Mouse (Mus musculus) forebrain, embryonic 11.5 days (tissue): ENCODE measurements around the gene Zdhhc23. TPM values are rescaled to one million over a fixed set of nuclear protein-coding genes. Genes with fewer than 3 reads are reported as not detected.

Experiments used
- ATAC-seq: fragments of 200-750 bp; cut with Nextera tagmentation; replicated peaks from 2 replicates; pipeline ENCODE4 v1.8.0; 2017; ENCODE audit warnings: moderate TSS enrichment; ENCODE audit not compliant: low FRiP score
- DNase-seq: peaks from one replicate; pipeline ENCODE4 v3.0.0-alpha.2; 2017; ENCODE audit warnings: low spot score
- H3K27ac ChIP-seq: fragments of 300-500 bp; sonication (generic); 2 replicates; pipeline ENCODE4 v1.5.1; 2014; ENCODE audit warnings: low read depth, low read length
- H3K27me3 ChIP-seq: fragments of 300-500 bp; sonication (generic); 2 replicates; pipeline ENCODE4 v1.6.1; 2014; ENCODE audit warnings: mild to moderate bottlenecking, low read length, mixed read lengths; ENCODE audit not compliant: control insufficient read depth, insufficient read depth
- H3K36me3 ChIP-seq: fragments of 300-500 bp; sonication (generic); 2 replicates; pipeline ENCODE4 v1.6.1; 2014; ENCODE audit warnings: mild to moderate bottlenecking, low read length, moderate library complexity, mixed read lengths; ENCODE audit not compliant: control insufficient read depth, insufficient read depth
- H3K4me1 ChIP-seq: fragments of 300-500 bp; sonication (generic); replicated peaks from 2 replicates; pipeline ENCODE4 v1.6.1; 2014; ENCODE audit warnings: low read length, mixed read lengths; ENCODE audit not compliant: control insufficient read depth, insufficient read depth
- H3K4me2 ChIP-seq: fragments of 300-500 bp; sonication (generic); 2 replicates; pipeline ENCODE4 v1.6.1; 2014; ENCODE audit warnings: low read depth, mild to moderate bottlenecking, low read length, moderate library complexity, mixed read lengths; ENCODE audit not compliant: severe bottlenecking
- H3K4me3 ChIP-seq: fragments of 300-500 bp; sonication (generic); 2 replicates; pipeline ENCODE4 v1.5.1; 2014; ENCODE audit warnings: low read depth, low read length
- H3K9ac ChIP-seq: fragments of 300-500 bp; sonication (generic); 2 replicates; pipeline ENCODE4 v1.6.1; 2014; ENCODE audit warnings: low read length
- H3K9me3 ChIP-seq: fragments of 300-500 bp; sonication (generic); 2 replicates; pipeline ENCODE4 v1.6.1; 2016; ENCODE audit warnings: low read length, mixed read lengths; ENCODE audit not compliant: control insufficient read depth
- WGBS: fragments of 180-500 bp; shearing (Covaris S2); extraction: QIAGEN DNeasy Blood & Tissue Kit; methylation state at CpG from one replicate; pipeline ENCODE4 v1.1.7; 2014; 5-methylcytosine and 5-hydroxymethylcytosine counted together
- polyA plus RNA-seq: library from polyadenylated mRNA; unstranded; fragments of >200 nt; fragmentation: Nextera tagmentation; extraction: Ambion mirVana; gene quantifications from 2 replicates; pipeline ENCODE4 v1.2.1, GENCODE M21; 2014

The Zdhhc23 gene
- polyA plus RNA-seq, 1 experiment from 2014 or later: 0.86 TPM

DNA sequence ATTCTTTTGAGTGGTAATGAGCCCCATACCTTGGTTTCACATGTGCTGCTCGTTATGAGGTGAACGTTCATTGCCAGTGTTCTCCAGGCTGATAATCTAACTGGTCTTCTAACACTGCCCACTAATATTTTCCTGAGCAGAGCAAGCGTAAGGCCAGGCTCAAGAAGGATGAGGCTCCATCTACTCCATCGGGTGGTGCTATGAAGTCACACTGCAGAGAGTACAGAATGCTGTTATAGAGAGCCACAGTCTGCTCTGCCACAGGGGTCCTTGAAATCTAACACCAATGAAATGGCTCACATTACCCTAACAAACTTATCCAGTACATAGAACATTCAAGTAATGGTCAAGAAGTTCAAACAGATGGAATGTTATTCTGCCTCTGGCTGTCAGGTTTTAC is 21.6 kb downstream of the Zdhhc23 start:
- Histone ChIP-seq H3K27ac (no peak overlapping the region), H3K9me3 (no peaks in the 10 kb centered on the region), H3K9ac (no peak overlapping the region), H3K36me3 (no peaks in the 10 kb centered on the region), H3K4me1 (no peaks in the 10 kb centered on the region), H3K27me3 (no peaks in the 10 kb centered on the region), H3K4me3 (no peak overlapping the region), H3K4me2 (no peak overlapping the region)
- ATAC-seq (no peak), DNase-seq (no peak)
- 82% methylated on average over 4 of the region's 4 CpGs for WGBS

DNA sequence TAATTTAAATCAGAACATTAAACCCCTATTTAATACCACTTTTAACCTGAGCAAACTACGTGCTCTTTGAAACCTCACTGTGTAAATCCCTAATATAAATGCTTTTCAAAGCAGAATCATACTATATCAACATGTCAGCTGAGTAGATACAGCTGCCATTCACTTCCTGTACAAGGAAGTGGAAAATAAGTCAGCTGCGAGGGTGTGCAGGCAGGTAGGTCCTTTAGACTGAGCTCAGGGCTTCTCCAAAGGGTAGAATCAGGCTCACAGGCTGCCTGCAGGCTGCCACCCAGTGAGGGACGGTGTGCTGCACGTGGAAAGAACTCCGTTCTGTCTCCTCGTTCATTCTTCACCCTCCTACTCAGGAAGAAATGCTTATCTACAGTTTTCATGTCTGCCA is 24.7 kb downstream of the Zdhhc23 start:
- Histone ChIP-seq H3K4me3 (no peak overlapping the region), H3K36me3 (no peaks in the 10 kb centered on the region), H3K4me1 (no peaks in the 10 kb centered on the region), H3K4me2 (no peak overlapping the region), H3K27me3 (no peaks in the 10 kb centered on the region), H3K9ac (no peak overlapping the region), H3K27ac (no peak overlapping the region), H3K9me3 (no peaks in the 10 kb centered on the region)
- ATAC-seq (no peak), DNase-seq (no peak)
- 87% methylated on average over 6 of the region's 6 CpGs for WGBS

DNA sequence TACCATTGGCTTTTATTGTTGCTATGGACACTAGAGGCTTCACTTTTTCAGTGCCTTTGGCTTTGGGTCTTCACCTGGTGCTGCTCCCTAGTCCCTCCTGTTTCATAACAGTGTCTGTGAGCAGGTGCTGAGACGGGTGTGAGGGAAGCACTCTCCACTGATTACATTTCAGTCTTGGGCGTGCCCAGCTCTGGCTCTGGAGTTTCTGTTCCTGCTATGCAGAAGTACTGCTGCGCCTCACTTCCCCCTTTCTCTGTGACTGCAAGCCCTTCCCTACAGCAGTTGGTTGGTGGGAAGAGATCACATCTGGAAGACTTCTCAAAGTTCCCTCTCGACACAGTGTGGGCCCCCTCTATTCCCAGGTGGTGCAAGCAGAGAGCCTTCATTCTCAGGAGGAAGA is 28.0 kb downstream of the Zdhhc23 start:
- ATAC-seq: no peak
- no peak overlapping the region for H3K4me3 ChIP-seq
- WGBS: 86% methylated on average over 4 of the region's 4 CpGs
- H3K36me3 ChIP-seq: no peaks in the 10 kb centered on the region
- H3K27ac ChIP-seq: no peak overlapping the region
- H3K9me3 ChIP-seq: no peaks in the 10 kb centered on the region
- no peak overlapping the region for H3K9ac ChIP-seq
- no peak for DNase-seq
- H3K4me2 ChIP-seq: no peak overlapping the region
- no peaks in the 10 kb centered on the region for H3K4me1 ChIP-seq
- H3K27me3 ChIP-seq: no peaks in the 10 kb centered on the region

DNA sequence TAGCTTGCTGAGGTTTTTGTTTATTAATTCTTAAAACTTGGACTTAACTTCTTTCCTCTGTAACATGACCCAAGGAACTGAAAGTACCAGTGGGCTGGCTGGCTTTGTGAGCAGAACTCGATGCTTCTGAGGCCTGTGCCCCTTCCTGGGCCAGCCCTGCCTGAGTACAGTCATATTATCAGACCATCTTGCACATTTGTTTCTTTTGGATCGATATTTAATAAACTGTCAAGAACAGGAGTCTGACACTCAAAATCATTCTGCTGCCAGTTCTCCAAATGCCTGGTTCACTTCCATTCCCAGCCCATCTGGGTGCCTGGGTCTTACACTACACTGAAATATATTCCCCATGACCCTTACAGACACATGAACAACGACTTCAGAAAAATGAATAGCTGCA is 33.7 kb downstream of the Zdhhc23 start:
- H3K9me3 ChIP-seq: no peaks in the 10 kb centered on the region
- H3K36me3 ChIP-seq: no peaks in the 10 kb centered on the region
- no peaks in the 10 kb centered on the region for H3K27me3 ChIP-seq
- H3K4me3 ChIP-seq: no peak overlapping the region
- no peak for DNase-seq
- H3K27ac ChIP-seq: no peak overlapping the region
- ATAC-seq: no peak
- H3K9ac ChIP-seq: no peak overlapping the region
- no peaks in the 10 kb centered on the region for H3K4me1 ChIP-seq
- WGBS: 83% methylated on average over 3 of the region's 3 CpGs
- no peak overlapping the region for H3K4me2 ChIP-seq

GRCm38 (mm10) chr16:43945351-43945750 is 34.2 kb downstream of the Zdhhc23 start:
- no peak for ATAC-seq
- WGBS: 87% methylated on average over 3 of the region's 3 CpGs
- Histone ChIP-seq H3K9me3 (no peaks in the 10 kb centered on the region), H3K36me3 (no peaks in the 10 kb centered on the region), H3K27me3 (no peaks in the 10 kb centered on the region), H3K4me3 (no peak overlapping the region), H3K9ac (no peak overlapping the region), H3K4me2 (no peak overlapping the region), H3K4me1 (no peaks in the 10 kb centered on the region), H3K27ac (no peak overlapping the region)
- DNase-seq: no peak

DNA sequence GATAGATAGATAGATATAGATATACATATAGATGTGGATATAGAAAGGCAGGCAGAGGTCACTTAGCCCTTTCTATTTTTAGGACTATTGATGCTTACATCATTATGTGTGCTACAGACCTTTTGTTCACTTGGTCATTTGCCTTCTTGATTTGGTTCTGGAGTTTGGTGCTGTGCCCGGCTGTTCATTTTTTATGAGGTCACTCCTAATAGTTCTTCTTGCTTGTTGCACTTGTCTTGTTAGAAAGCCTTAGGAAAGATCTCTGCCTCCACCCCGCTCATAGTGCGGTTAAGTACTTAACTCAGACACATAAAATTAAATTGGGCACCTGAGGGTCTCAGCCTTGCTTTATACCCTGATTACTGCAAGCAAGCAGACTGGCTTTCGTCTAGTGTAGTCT is 38.7 kb downstream of the Zdhhc23 start:
- 86% methylated on average over 4 of the region's 4 CpGs for WGBS
- Histone ChIP-seq H3K27ac (no peak overlapping the region), H3K9ac (no peak overlapping the region), H3K4me3 (no peak overlapping the region), H3K4me2 (no peak overlapping the region), H3K36me3 (no peaks in the 10 kb centered on the region), H3K27me3 (no peaks in the 10 kb centered on the region), H3K9me3 (no peaks in the 10 kb centered on the region), H3K4me1 (no peaks in the 10 kb centered on the region)
- DNase-seq (no peak), ATAC-seq (no peak)

DNA sequence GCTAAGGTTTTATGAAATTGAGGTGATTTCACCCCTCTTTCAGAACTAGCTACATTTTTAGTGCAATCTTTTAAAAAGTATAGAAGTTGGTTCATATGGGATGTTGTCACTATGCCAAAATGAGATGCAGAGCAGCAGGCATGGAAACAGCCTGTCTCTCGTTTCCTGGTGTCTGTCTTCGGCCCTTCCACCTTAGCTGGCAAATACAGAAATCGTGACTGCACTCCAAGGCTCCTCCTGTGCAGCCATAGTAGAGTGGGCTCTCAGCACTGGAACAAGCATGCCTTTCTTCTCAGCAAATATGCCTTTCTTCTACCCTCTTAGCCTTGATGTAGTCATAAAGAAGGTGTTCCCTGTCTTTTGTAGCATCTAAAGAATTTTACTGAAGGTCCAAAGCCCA is 43.7 kb downstream of the Zdhhc23 start:
- Histone ChIP-seq H3K27me3 (no peaks in the 10 kb centered on the region), H3K9ac (no peak overlapping the region), H3K27ac (no peak overlapping the region), H3K4me3 (no peak overlapping the region), H3K4me1 (no peaks in the 10 kb centered on the region), H3K36me3 (no peaks in the 10 kb centered on the region), H3K4me2 (no peak overlapping the region), H3K9me3 (no peaks in the 10 kb centered on the region)
- ATAC-seq: no peak
- 90% methylated on average over 3 of the region's 3 CpGs for WGBS
- DNase-seq: no peak

DNA sequence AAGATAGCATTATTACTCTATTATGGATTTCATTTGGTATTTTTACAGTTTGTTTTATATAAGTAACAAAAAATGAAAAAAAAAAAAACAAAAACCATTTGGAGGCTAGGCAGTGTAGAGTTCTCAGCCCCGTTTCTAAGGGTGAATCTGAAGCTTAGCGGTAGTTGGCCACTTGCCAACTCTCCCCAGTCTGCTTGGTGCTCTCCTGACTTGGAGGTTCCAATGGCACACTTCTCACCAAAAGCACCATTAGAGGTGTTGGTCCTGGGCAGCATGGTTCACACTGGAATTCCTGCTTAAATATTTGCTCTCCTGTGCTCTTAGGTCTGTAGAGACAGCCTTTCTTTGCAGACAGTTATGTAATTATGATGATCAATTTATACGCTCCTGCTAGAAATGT is 44.2 kb downstream of the Zdhhc23 start:
- DNase-seq (no peak), ATAC-seq (no peak)
- WGBS: 85% methylated on average over 3 of the region's 3 CpGs
- no peak overlapping the region for H3K4me2 ChIP-seq
- H3K9me3 ChIP-seq: no peaks in the 10 kb centered on the region
- no peak overlapping the region for H3K27ac ChIP-seq
- no peaks in the 10 kb centered on the region for H3K4me1 ChIP-seq
- no peaks in the 10 kb centered on the region for H3K36me3 ChIP-seq
- H3K27me3 ChIP-seq: no peaks in the 10 kb centered on the region
- no peak overlapping the region for H3K9ac ChIP-seq
- H3K4me3 ChIP-seq: no peak overlapping the region

DNA sequence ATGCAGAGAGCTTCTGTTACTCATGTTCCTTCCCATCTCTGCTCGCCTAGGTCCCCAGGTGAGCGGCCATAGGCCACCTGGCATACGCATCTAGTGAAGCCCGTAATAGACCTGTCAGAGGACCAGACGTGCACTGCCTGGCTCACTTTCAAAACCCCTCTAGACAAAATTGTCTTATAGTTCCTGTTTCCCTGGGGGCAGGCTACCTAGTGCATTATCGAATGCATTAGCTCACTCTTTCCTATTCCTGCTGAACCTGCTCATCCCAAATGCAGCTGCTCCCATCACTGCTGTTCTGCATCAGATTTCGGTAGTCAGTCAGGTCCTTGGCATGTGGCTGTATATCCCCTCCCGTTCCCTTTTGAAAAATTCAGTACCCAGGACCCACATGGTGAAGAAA is 44.7 kb downstream of the Zdhhc23 start:
- Histone ChIP-seq H3K27me3 (no peaks in the 10 kb centered on the region), H3K27ac (no peak overlapping the region), H3K9me3 (no peaks in the 10 kb centered on the region), H3K4me3 (no peak overlapping the region), H3K4me2 (no peak overlapping the region), H3K9ac (no peak overlapping the region), H3K4me1 (no peaks in the 10 kb centered on the region), H3K36me3 (no peaks in the 10 kb centered on the region)
- ATAC-seq (no peak), DNase-seq (no peak)
- WGBS: 94% methylated on average over 8 of the region's 8 CpGs
